Mouse (Mus musculus): ENCODE measurements around the gene Ccn1.

GRCm38 (mm10) chr3:145684604-145685441 lies 35.0 kb upstream of the Ccn1 start:
- TF ChIP-seq CTCF (IDR thresholded peaks at IDR 0.05; ENCODE audit: insufficient read depth, low read length) (no peak), POLR2A (IDR thresholded peaks at IDR 0.05; ENCODE audit: borderline replicate concordance, extremely low read depth, low read depth, low read length) (no peak)

Measured in lung, adult 2 months (tissue).